Mouse (Mus musculus) retina, postnatal 7 days (tissue): Measurements from ENCODE around the gene Cenpm.

ENCODE experiments used
- DNase-seq: peaks from one replicate; pipeline ENCODE4 v3.0.0-alpha.2; 2012; ENCODE audit warnings: low read depth, low spot score

Cenpm gene

GRCm38 (mm10) chr15:82243742-82244114 lies 820 bp downstream of the Cenpm start:
- DNase-seq, result no peak

- no peak for DNase-seq
Measured at GRCm38 (mm10) chr15:82243311-82243710, 1.2 kb downstream of the Cenpm start.

DNA sequence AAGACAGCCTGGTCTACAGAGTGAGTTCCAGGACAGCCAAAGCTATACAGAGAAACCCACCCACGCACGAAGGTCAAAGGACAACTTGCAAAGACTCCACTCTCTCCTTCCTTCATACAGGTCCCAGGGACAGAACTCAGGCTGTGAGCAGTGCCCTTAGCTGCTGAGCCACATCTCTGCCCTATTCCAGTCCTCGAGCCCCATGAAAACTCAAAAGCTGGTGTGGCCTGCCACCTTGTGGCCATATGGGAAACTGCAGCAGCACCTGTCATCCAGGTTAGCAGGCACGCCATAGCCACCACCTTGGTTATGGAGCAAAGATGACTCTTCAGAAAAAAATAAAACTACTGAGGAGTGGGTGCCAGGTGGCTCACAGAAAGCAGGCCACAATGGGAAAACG lies 8.0 kb downstream of the Cenpm start:
- peak; percentile 75 for DNase-seq

- no peak for DNase-seq
Measured at GRCm38 (mm10) chr15:82235661-82236060, 8.9 kb downstream of the Cenpm start.

- no peak for DNase-seq
Measured at GRCm38 (mm10) chr15:82232651-82233050, 11.9 kb downstream of the Cenpm start.

DNA sequence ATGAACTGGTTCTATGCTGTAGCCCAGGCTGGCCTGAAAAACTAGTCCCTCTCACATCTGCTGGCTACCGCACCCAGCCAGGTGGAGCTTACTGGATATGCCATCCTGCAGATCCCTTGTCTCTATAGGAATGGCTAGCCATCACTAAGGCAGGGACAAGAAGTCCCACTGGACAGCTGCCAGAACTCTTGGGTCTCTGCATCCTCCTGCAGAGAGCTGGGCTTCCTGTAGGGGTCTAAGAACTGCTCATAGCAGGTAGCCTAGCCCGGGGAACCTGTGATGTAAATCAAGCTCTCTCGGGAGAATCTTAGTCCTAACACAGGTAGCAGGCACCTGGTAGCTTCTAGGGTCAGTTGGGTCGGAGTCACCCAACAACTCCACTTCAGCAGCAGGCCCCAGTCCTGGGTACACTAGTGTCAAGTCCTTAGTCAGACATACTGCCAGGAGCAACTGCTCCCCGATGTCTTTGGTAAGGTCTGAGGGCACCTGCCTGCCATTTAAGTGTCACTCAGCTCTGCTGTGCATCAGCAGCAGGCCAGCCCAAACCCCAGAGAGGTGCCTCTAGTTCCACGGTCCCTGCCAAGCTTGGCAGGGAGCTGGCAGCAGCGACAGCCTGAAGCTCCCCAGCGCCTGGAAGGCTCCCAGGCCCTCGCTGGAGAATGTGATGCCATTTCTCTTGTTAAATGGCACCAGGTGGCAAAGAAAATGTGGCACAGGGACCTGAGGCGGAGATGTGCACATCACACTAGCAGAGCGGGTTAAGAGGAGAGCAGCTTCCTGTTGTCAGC lies 12.8 kb downstream of the Cenpm start:
- no peak for DNase-seq

DNA sequence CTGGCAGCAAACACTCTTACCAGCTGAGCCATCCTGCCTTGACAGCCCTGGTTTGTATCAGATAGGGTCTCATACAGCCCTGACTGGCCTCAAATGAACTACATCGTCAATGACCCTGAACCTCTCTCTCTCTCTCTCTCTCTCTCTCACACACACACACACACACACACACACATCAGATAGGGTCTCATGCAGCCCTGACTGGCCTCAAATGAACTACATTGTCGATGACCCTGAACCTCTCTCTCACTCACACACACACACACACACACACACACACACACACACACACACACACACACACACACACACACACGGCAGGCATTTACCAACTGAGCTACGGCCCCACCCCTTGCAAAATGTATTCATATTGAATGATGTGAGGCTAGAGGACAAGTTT lies 13.4 kb downstream of the Cenpm start:
- DNase-seq, result no peak

DNA sequence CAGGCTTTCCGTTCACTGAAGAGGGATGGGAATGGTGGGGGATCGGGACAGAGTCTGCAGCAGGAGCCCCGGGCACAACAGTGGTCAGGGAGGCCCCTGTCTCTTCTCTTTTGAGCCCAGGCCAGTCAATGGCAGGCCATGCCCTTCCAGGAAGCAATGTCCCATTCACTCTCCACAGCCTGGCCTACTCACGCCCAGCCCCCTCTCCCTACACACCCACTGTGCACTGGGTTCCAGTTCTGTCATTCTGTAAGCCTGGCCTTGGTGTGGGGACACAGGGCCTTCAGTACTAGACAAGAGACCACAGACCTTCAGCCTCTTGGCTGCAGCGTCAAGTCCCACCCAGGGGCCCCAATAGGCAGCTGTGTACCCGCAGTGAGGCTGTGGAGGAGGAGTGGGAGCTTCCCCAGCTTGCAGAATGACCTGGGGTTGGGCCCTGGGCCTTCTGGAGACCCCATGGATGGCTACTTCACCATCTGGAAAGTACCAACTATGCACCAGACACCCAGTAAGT lies 14.4 kb downstream of the Cenpm start:
- no peak for DNase-seq

DNA sequence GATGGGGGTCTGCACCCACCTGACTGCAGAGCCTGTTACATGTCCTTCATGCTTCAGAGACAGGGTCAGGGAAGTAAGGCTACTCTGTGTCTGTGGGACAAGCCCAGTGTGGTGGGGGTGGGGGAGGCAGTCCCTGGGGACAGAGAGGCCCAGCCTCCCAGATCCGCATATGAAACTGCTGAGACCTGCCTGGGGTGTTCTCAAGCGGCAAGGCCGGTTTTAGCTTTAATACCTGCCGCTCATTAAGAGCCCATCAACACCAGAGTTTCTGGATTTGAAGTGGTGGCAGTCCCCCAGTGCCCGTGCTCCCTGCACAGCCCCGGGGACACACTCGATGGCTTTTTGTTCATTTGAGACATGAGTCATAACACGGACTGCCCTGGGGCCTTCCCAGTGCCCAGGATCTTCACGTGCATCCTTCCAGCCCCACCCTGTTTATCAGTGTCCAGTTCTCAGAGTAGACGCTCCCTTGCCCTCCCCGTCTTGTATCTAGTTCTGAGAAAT lies 15.0 kb downstream of the Cenpm start:
- DNase-seq, result no peak

- no peak for DNase-seq
Measured at GRCm38 (mm10) chr15:82225769-82226168, 18.8 kb downstream of the Cenpm start.

DNA sequence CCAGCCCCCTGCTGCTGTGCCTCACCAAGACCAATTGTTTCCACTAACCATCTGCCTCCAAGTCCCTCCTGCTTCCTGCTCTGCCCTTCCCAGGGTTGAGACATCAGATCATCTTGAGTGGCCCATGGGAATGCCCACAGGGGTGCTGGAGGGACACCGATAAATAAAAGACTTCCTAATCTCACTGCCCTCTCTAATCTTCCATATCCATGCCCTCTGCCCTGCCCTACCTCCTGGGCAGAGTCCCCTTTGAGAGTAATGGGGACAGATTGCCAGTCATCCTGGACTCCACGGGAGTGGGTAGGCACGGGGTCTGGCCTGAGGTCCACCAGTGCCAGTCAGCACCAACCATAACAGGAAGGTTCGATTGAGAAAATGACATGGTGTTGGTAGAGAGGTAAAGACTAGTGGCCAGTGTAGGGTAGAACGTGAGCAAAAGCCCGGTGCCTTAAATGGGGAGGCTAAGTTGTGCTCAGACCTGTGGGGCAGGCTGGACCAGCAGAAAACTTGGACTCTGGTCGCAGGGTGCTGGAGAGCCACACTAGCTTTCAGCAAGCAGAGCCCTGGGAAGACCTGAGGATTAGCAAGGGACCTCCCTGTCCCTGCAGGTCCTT lies 19.8 kb downstream of the Cenpm start:
- DNase-seq, result no peak

- no peak for DNase-seq
Measured at GRCm38 (mm10) chr15:82223657-82224601, 20.6 kb downstream of the Cenpm start, which contains the start of gene Tnfrsf13c. TSS of gene Tnfrsf13c (minus strand) at chr15:82224369.

GRCm38 (mm10) chr15:82223251-82223650 lies 21.3 kb downstream of the Cenpm start:
- DNase-seq, result no peak

- no peak for DNase-seq
Measured at GRCm38 (mm10) chr15:82221104-82221860, 23.3 kb downstream of the Cenpm start.

DNA sequence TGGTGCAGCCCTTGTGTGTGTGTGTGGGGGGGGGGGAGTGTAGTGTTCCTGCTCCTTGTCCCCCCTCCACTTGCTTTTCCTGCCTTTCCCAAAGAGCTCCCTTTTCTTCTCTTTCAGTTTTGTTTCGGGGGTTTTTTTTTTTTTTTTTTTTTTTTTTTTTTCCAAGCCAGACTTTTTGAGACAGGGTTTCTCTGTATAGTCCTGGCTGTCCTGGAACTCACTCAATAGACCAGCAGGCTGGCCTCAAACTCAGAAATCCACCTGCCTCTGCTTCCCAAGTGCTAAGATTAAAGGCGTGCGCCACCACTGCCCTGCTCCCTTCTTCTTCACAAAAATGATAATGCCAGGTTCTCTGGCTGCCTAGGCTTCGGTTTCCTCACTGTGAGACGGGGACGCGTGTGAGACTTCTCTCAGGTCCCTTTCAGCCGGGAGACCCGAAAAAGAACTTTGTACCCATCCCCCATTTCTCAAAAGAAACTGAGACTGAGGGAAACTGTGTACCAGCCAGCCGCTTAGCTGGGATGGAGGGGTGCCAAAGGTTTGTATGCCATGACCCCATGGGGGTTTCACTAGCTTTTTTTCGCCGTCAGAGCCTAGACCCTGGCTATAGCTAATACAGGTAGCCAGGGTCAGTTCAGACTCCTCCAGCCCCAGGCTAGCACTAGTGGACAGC lies 24.4 kb downstream of the Cenpm start:
- DNase-seq, result no peak

DNA sequence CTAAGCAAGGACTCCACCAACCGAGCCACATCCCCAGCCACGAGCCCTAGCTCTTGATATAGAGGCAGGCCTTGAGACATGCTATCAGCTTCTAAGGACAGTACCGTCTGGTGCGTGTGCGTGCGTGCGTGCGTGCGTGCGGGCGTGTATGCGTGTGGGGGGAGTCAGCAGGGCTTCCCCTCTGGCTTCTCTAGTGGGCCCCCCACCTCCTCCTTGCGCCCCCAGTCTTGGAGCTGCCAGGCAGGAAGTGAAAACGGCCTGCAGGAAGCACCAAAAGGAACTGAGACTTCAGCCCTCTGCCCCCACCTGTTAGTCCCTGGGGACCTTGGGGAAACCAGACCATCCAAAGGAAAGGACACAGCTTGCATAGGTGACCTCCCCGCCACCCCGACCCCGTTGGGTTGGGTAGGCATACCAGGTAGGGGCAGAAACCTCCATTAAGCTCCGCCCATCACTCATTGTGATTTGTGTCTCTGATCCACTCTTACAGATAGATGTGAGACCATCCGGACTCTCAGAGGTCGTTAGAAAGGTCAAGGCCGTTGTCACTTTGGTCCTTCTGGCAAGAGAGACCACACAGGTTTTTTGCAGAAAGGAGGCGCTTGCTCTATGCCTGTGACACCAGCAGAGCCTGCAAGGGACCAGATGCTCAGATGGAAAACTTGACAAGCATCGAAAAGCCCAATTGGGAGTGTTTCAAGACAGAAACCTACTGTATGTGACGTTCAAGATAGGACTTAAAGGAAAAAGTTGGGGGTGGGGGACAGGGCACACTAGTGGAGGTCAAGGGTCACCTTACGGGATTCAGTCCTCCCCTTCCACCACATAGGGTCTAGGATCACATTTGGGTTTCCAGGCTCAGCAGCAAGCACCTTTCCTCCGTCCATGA lies 25.5 kb downstream of the Cenpm start:
- DNase-seq, result no peak

DNA sequence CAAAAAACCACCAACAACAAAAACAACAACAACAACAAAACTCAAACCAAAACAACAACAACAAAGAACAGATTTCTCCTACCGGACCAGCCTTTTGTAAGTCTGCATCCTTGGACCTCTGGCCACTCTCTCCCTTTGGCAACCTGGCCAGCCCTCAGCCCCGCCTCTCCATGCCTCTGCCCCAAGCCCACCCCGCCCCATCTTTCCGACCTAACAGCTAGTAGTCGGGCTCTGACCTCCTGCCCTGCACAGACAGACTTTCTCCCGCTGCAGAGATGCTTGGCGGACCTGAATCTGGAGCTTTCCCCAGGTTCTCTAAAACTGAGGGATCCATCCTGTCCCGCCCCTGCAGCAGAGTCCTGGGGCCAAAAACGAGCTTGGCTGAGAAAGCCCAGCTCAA lies 26.6 kb downstream of the Cenpm start:
- DNase-seq, result no peak

GRCm38 (mm10) chr15:82217039-82217438 lies 27.5 kb downstream of the Cenpm start:
- no peak for DNase-seq

GRCm38 (mm10) chr15:82216142-82216827 lies 28.3 kb downstream of the Cenpm start:
- DNase-seq, result no peak
